Mouse (Mus musculus) embryo, embryonic 10 days (tissue): ENCODE results near the gene Mex3a.

Source experiments
- DNase-seq: peaks from one replicate; pipeline ENCODE4 v3.0.0-alpha.2; 2015; ENCODE audit warnings: low spot score

Mex3a gene

GRCm38 (mm10) chr3:88532299-88532674, at the start of gene Mex3a:
Gene Mex3a, plus strand, starts transcription at chr3:88532395.
- peak; percentile 52 for DNase-seq

- DNase-seq = no peak
These were observed 49.1 kb upstream of the Mex3a start for GRCm38 (mm10) chr3:88483141-88483540.

GRCm38 (mm10) chr3:88483621-88484020, 48.6 kb upstream of the Mex3a start:
- DNase-seq = peak; percentile 89

DNA sequence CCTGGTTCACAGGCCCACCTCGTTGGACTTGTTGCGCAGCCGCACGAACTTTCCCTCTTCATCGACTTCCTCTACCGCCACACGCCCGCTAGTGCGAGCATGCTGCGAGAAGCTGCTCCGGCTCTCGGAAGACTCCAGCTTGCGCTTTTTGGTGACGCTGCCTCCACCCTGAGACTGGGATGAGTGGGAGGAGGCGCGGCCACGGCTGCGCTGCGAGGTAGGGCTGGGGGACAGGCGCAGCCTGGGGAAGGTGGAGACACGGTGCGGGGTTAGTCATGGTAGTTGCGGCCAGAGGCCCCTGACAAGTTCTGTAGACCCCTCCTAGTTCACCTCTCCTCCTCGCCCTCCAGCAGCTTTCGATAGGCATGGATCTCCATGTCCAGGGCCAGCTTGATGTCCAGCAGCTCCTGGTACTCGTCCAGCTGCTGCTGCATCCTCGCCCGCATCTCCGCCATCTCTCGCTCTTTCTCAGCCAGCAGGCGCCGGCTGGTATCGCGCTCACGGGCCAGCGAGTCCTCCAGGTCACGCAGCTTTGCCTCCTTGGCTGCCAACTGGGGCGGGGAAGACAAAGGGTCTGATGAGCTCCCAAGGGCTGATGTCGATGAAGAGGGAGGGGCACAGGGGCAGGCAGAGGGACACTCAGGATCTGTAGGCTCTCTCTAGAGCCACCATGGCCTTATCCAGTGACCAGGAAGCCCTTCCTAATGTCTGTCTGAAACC, 47.4 kb upstream of the Mex3a start:
- peak; percentile 61 for DNase-seq

GRCm38 (mm10) chr3:88486043-88486442, 46.2 kb upstream of the Mex3a start:
- no peak for DNase-seq

GRCm38 (mm10) chr3:88486887-88487286, 45.3 kb upstream of the Mex3a start:
- no peak for DNase-seq

- DNase-seq = no peak
These were observed 44.8 kb upstream of the Mex3a start for GRCm38 (mm10) chr3:88487396-88487795.

DNA sequence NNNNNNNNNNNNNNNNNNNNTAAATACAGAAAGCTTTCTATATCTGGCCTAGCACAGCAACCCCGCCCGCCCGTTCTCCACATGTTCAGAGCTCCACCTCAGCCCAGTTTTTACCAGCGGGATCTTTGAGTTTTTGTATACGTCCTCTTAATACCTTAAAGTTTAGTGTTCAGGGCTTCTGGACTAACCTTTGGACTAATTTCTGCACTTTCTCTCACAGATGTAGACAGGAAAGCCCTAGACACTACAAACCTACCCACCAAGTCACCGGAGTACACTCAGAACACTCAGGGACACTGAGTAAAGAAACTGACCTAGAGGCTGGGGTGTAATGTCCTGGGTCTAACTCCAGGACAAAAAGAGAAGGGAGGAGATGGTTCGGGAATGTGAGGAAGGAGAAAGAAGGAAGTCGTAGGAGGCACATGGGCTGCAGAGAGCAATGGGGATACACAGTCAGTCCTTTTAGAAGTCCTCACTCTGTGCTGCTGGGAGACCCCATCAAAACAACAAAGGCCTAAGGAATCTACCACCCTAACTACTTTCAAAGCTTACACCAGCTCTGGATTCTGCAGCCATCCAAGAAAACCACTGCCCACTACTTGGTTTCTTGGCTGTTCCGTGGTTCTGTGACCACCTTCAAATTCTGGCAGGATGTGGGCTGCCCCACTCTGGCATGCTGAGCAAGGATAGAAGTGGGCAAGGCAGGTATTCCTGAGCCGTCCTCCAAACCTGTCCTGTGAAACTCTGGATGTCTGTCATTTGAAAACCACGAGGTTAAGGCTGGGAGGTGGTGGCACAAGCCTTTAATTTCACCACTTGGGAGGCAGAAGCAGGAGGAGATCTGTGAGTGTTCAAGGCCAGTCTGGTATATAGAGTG, 38.3 kb upstream of the Mex3a start:
- no peak for DNase-seq

GRCm38 (mm10) chr3:88494836-88495628, 37.2 kb upstream of the Mex3a start:
- DNase-seq = no peak

GRCm38 (mm10) chr3:88495741-88496415, 36.3 kb upstream of the Mex3a start:
- no peak for DNase-seq

DNA sequence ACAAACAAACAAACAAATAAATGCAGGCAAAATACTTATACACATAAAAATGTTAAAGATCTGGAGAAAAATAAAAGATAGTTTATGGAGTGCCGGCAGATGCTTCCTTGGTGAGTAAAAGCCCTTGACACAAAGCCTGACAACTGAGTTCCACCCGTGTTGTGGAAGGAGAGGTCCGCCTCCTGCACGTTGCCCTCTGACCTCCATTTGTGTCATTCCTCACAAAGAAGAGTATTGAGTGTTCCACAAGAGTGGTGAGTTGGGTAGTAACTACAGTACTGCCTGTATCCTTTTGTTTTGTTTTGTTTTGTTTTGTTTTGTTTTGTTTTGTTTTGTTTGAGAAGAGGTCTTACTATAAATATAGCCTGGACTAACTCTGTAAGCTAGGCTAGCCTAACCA, 32.6 kb upstream of the Mex3a start:
- no peak for DNase-seq

DNA sequence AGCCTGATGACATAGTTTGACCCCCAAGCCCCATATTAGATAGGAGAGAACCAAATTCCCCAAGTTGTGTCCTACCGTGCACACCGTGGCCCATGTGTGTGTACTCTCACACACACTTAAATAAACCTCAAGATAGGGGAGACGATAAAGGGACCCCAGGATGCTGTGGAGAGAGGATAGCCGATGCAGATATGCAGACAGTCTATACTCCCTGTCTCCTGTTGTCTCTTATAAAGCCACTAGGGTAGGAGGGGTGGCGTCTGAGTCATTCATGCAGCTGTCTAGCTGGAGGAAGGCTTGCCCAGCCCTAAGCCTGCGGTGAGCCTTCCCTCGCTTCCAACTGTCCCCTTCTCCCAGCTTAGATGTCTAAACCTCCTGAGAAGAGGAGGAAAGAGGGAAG, 32.1 kb upstream of the Mex3a start:
- no peak for DNase-seq

DNA sequence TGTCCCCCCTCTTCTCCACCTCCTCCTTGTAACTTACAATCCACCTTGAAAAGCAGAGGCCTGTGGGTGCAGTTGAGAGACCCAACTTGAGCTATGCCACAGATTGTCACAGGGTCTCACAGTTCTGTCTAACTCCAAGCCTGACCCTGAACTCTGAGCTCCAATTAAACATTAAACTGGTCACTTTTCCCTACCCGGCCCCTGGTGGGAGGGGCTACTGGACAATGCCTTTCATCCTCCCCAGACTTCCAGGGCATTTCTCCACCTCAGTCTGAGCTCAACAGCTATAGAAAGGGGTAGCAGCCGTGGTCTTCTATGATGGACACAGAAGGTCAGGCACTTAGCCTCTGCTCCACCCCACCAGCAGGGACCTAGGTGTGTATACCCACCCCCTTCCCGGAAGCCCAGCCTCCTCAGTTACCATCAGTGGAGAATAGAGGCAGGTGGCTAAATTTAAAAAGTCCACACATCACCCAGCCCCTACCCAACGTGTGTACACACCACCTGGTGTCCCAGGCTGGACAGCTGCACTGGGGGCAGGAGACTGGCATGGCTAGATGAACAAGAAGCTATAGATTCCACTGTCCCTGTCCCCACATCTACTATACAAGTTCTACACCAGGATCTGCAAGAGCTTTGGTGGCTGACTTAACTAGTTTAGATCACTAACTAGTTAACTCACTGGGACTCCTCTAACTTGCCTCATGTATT, 31.4 kb upstream of the Mex3a start:
- no peak for DNase-seq

- DNase-seq = no peak
These were observed 30.7 kb upstream of the Mex3a start for GRCm38 (mm10) chr3:88501366-88502030.

- no peak for DNase-seq
These were observed 30.1 kb upstream of the Mex3a start for GRCm38 (mm10) chr3:88502031-88502571.

- peak; percentile 81 for DNase-seq
These were observed 29.3 kb upstream of the Mex3a start for GRCm38 (mm10) chr3:88502641-88503504.

- DNase-seq = no peak
These were observed 28.7 kb upstream of the Mex3a start for GRCm38 (mm10) chr3:88503505-88503863.

DNA sequence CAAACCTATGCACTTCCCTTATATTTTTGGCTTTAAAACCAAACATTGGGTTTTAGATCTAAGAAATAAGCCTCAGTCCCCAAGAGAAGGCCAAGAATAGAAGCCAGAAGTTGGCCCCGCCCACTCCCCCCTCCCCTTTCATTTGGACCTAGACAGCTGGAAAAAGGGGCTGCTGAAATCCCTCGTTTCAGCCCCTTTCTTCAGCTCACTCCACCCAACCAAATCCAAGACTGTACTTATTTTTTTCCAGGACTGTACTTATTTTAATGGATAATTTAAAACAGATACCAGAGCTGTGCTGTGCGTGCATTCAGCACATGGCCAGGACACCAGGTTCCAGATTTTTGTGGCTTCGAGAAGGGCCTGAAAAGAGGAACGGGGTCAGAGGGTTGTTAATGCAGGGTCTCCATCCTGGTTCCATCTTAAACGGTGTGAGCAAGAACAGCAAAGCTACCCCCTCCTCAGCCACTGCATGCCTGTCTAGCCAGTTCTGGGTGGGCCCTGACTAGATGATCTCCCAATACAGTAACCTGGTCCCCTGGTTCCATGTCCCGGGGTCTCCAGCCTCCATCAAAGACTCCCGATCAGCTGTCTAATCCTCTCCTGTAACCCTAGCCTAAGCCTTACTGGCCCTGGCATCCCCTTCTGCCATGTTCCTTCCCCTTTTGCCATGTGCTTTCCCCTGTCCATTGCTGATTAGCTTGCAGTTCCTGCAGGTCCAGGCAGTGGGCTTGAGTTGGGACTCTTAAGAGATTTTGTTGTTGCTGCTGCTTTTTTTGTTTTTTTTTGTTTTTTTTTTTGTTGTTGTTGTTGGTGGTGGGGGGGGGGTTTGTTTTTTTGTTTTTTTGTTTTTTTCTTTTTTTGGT, 28.1 kb upstream of the Mex3a start:
- DNase-seq = no peak

- DNase-seq = no peak
These were observed 27.1 kb upstream of the Mex3a start for GRCm38 (mm10) chr3:88505081-88505480.
